Mouse (Mus musculus) hindbrain, postnatal 0 days (tissue): Measurements from ENCODE around the gene Commd2. TPM values are rescaled to one million over a fixed set of nuclear protein-coding genes. Genes with fewer than 3 reads are reported as not detected.

Experiments used
- ATAC-seq: fragments of 200-750 bp; cut with Nextera tagmentation; 2 replicates; pipeline ENCODE4 v1.8.0; 2017; ENCODE audit warnings: mild to moderate bottlenecking, moderate TSS enrichment, moderate library complexity
- DNase-seq: peaks from one replicate; pipeline ENCODE4 v3.0.0-alpha.2; 2015; ENCODE audit warnings: low spot score
- H3K27ac ChIP-seq: fragments of 300-500 bp; sonication (generic); 2 replicates; pipeline ENCODE4 v1.5.1; 2014; ENCODE audit warnings: mild to moderate bottlenecking
- H3K27me3 ChIP-seq: fragments of 300-500 bp; sonication (generic); 2 replicates; pipeline ENCODE4 v1.6.1; 2014; ENCODE audit warnings: low read length, mixed read lengths; ENCODE audit not compliant: insufficient read depth
- H3K36me3 ChIP-seq: fragments of 300-500 bp; sonication (generic); 2 replicates; pipeline ENCODE4 v1.6.1; 2014; ENCODE audit warnings: low read length, mixed read lengths; ENCODE audit not compliant: insufficient read depth
- H3K4me1 ChIP-seq: fragments of 300-500 bp; sonication (generic); 2 replicates; pipeline ENCODE4 v1.6.1; 2014; ENCODE audit warnings: antibody characterized with exemption, low read length, mixed read lengths; ENCODE audit not compliant: insufficient read depth
- H3K4me2 ChIP-seq: fragments of 300-500 bp; sonication (generic); 2 replicates; pipeline ENCODE4 v1.6.1; 2014; ENCODE audit warnings: low read depth, mild to moderate bottlenecking, low read length, moderate library complexity, mixed read lengths
- H3K4me3 ChIP-seq: fragments of 300-500 bp; sonication (generic); 2 replicates; pipeline ENCODE4 v1.5.1; 2014; ENCODE audit warnings: low read length
- H3K9ac ChIP-seq: fragments of 300-500 bp; sonication (generic); replicated peaks from 2 replicates; pipeline ENCODE4 v1.6.1; 2014; ENCODE audit warnings: mild to moderate bottlenecking, low read length, moderate library complexity, mixed read lengths
- H3K9me3 ChIP-seq: fragments of 300-500 bp; sonication (generic); 2 replicates; pipeline ENCODE4 v1.6.1; 2016; ENCODE audit warnings: low read length, mixed read lengths
- CTCF ChIP-seq: IDR thresholded peaks from 2 replicates; pipeline ENCODE4 v1.5.1; 2016; ENCODE audit warnings: antibody characterized with exemption, control low read depth, low read depth
- WGBS: fragments of 180-500 bp; shearing (Covaris S2); extraction: QIAGEN DNeasy Blood & Tissue Kit; methylation state at CpG from one replicate; pipeline ENCODE4 v1.1.7; 2014; 5-methylcytosine and 5-hydroxymethylcytosine counted together
- polyA plus RNA-seq: library from polyadenylated mRNA; unstranded; fragments of >200 nt; fragmentation: Nextera tagmentation; extraction: Ambion mirVana; gene quantifications from 2 replicates; pipeline ENCODE4 v1.2.1, GENCODE M21; 2015
- total RNA-seq: library from RNA; depleted of rRNA; stranded (reverse); fragments of >200 nt; gene quantifications from 2 replicates; pipeline ENCODE4 v1.2.3, GENCODE M21; 2014

The Commd2 gene
- total and polyA plus RNA-seq, 2 experiments from 2014 or later: 18.5 to 77.9 TPM

DNA sequence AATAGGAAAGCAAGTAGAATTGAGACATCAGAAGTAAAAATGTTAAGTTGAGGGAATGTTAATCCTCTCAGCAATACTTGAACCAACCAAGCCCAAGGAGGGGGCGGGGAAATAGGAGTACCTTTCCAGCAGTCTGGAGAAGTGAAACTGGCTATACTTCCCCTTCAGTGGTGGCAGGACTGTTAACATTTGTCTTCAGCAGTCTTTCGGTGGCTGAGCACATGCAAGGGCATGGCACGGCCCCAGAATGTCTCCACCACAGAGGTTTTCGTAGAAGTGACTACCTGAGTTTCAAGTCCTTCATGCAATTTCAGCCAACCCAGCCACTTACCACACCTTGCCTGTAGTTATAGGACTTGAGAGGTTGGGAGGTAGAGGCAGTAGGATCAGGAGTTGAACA lies 22.1 kb upstream of the Commd2 start:
- Histone ChIP-seq H3K9me3 (no peaks in the 10 kb centered on the region), H3K27me3 (no peaks in the 10 kb centered on the region), H3K36me3 (no peaks in the 10 kb centered on the region), H3K4me3 (no peak overlapping the region), H3K4me2 (no peak overlapping the region), H3K27ac (no peak overlapping the region), H3K9ac (no peak overlapping the region), H3K4me1 (no peaks in the 10 kb centered on the region)
- TF ChIP-seq CTCF: no peak
- no peak for DNase-seq
- ATAC-seq: no peak
- WGBS: 88% methylated on average over 4 of the region's 4 CpGs

DNA sequence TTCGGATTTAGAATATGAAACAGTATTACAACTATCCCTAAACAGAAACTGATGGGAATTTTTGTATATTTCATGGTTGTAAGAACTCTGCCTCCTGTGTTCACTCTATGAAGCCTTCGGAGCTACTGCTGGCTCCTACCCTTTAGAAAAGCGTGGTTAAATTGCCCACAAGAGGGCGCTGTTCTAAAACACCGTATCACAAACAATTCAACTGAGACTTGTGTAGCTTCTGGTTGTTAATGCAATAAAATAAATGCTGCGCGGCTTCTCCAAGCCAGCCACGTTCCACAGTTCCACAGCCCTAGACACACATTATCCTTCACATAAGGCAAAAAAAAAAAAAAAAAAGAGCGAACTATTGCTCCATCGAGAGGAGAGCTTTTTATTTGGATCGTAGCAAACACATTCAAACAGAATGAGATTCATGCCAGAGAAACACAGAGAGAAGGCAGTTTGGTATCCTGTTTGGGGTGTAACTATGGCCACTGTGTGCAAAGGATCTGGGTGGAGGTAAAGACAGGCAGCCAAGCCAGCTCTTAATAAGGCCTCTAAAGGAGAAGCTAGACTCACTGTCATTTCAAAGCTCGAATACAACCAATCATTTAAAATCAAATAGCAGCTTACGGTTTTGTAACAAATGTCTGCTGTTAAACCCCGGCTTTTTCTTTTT lies 15.7 kb upstream of the Commd2 start:
- DNase-seq: peak; percentile 96
- Histone ChIP-seq H3K9me3 (no peaks in the 10 kb centered on the region), H3K4me2 (peak overlapping the region; percentile 54), H3K4me3 (peak overlapping the region; percentile 29), H3K36me3 (no peaks in the 10 kb centered on the region), H3K27me3 (no peaks in the 10 kb centered on the region), H3K27ac (peak overlapping the region; percentile 43; the same call in 1 of the 2 replicates), H3K4me1 (no peaks in the 10 kb centered on the region), H3K9ac (no peak overlapping the region)
- WGBS: 17% methylated on average over 14 of the region's 14 CpGs
- peak; percentile 94 for ATAC-seq
- TF ChIP-seq CTCF: peak; percentile 82

DNA sequence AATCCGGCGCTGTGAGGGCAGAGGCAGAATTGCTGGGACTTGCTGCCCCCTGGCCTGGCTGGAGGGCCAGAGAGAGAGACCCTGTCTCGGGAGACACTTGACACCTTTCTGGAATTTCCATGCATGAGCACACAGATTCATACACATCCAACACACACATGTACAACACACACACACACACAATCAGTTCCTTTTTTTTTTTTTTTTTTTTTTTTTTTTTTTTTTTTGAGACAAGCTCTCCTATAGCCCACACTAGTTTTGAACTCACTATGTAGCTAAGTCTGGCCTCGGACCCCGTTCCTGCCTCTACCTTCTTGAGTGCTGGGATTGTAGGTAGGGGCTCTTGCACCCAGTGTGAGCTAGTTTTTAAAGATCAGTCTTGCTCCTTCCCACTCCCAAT lies 14.4 kb upstream of the Commd2 start:
- Histone ChIP-seq H3K9me3 (no peaks in the 10 kb centered on the region), H3K9ac (no peak overlapping the region), H3K27me3 (no peaks in the 10 kb centered on the region), H3K4me2 (no peak overlapping the region), H3K36me3 (no peaks in the 10 kb centered on the region), H3K4me1 (no peaks in the 10 kb centered on the region), H3K27ac (no peak overlapping the region), H3K4me3 (no peak overlapping the region)
- no peak for ATAC-seq
- WGBS: 95% methylated on average over 5 of the region's 5 CpGs
- TF ChIP-seq CTCF: no peak
- no peak for DNase-seq

DNA sequence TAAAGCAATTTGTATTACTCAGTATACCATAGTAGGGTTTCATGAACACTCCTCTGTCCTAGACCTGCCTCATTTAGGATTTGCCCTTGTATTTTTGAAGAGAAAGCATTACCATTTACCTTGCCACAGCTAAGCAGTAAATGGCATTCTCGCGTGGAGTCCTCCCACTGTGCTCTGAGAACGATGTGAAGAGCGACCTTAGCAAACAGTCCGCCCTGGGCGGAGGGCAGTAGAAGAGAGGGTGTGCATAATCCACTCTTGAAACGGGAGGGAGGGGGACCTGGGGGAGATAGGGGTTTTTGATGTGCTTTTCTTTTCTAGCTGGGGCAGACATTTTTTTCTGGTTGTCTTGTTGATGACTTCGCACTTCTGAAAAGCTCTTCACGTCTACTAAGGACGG lies 13.2 kb upstream of the Commd2 start:
- Histone ChIP-seq H3K27me3 (no peaks in the 10 kb centered on the region), H3K4me2 (no peak overlapping the region), H3K4me3 (no peak overlapping the region), H3K9ac (no peak overlapping the region), H3K36me3 (no peaks in the 10 kb centered on the region), H3K27ac (no peak overlapping the region), H3K4me1 (no peaks in the 10 kb centered on the region), H3K9me3 (no peaks in the 10 kb centered on the region)
- 67% methylated on average over 10 of the region's 10 CpGs for WGBS
- DNase-seq: no peak
- ATAC-seq: no peak
- TF ChIP-seq CTCF: no peak

DNA sequence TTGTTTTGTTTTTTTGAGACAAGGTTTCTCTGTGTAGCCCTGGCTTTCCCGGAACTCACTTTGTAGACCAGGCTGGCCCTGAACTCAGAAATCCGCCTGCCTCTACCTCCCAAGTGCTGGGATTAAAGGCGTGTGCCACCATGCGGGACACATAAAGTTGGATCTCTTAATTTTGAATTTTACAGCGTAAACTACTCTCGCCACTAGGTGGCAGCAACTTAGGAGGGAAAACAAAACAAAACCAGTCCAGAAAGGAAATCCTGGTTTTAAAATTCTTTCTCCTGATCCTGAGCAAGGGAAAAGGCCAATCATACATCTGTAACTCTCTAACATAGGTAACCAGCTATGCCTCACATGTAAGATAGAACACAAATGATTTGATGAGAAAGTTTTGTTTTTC lies 12.2 kb upstream of the Commd2 start:
- H3K9ac ChIP-seq: no peak overlapping the region
- no peak overlapping the region for H3K4me3 ChIP-seq
- H3K36me3 ChIP-seq: no peaks in the 10 kb centered on the region
- TF ChIP-seq CTCF: peak; percentile 75
- ATAC-seq: no peak
- DNase-seq: peak; percentile 84
- H3K4me2 ChIP-seq: no peak overlapping the region
- H3K9me3 ChIP-seq: no peaks in the 10 kb centered on the region
- 19% methylated on average over 6 of the region's 6 CpGs for WGBS
- H3K4me1 ChIP-seq: no peaks in the 10 kb centered on the region
- H3K27me3 ChIP-seq: no peaks in the 10 kb centered on the region
- no peak overlapping the region for H3K27ac ChIP-seq

DNA sequence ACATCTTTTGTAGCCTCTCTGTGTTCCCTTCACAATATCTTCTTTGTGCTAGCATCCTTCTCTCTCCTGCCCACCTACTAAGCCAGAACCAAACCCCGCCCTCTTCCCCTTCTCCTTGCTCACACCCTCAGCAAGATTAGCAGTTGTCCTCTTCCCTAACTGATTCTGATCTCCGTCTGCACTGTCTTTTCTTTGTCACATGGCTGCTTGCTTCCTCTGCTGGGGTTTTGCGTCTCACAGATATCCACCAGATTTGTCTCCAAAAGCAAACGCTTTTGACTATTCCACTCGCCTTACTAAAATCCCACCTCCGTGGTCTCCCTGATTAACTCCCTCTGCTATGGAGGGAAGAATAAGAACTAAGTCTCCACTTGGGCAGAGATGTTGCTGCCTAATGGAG lies 7.1 kb upstream of the Commd2 start:
- no peak for DNase-seq

DNA sequence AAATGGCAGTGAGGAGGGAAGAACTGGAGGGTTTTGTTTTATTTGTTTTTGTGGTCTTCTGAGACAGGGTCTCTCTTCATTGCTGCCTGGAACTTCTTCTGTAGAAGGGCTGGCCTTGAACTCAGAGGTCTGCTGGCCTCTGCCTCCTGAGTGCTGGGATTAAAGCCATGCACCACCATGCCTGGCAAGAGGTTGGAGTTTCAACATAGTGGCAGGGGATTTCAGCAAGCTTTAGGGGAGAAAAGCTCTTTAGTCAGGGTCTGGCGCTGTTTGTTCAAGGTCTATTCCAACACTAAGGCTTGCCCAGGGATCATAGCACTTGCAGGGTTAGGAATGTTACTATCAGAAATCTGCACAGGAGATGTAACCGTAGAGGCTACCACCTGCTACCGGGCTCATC lies 2.1 kb upstream of the Commd2 start:
- no peaks in the 10 kb centered on the region for H3K27me3 ChIP-seq
- no peak overlapping the region for H3K4me3 ChIP-seq
- H3K4me1 ChIP-seq: no peaks in the 10 kb centered on the region
- H3K27ac ChIP-seq: no peak overlapping the region
- DNase-seq (no peak), ATAC-seq (no peak)
- no peak overlapping the region for H3K4me2 ChIP-seq
- TF ChIP-seq CTCF: no peak
- 90% methylated on average over 3 of the region's 3 CpGs for WGBS
- no peak overlapping the region for H3K9ac ChIP-seq
- H3K36me3 ChIP-seq: no peaks in the 10 kb centered on the region
- no peaks in the 10 kb centered on the region for H3K9me3 ChIP-seq

More for the DNA sequence above, 7.1 kb upstream of the Commd2 start:
- no peak overlapping the region for H3K27ac ChIP-seq
- no peaks in the 10 kb centered on the region for H3K27me3 ChIP-seq
- H3K4me1 ChIP-seq: no peaks in the 10 kb centered on the region
- no peaks in the 10 kb centered on the region for H3K36me3 ChIP-seq
- no peaks in the 10 kb centered on the region for H3K9me3 ChIP-seq
- 71% methylated on average over 6 of the region's 6 CpGs for WGBS
- no peak overlapping the region for H3K4me3 ChIP-seq
- TF ChIP-seq CTCF: no peak
- H3K9ac ChIP-seq: no peak overlapping the region
- no peak overlapping the region for H3K4me2 ChIP-seq
- no peak for ATAC-seq
